Mouse (Mus musculus) CH12.LX (cell line): ENCODE data around the gene Phip. TPM values are rescaled to one million over a fixed set of nuclear protein-coding genes. Genes with fewer than 3 reads are reported as not detected.

ENCODE experiments used
- DNase-seq: peaks from one replicate; pipeline ENCODE4 v3.0.0-alpha.2; 2013; ENCODE audit errors: extremely low read depth
- H3K27ac ChIP-seq: 2 replicates; pipeline ENCODE4 v1.5.1; 2012; ENCODE audit warnings: low read depth, mild to moderate bottlenecking, control low read depth, moderate library complexity; ENCODE audit not compliant: insufficient read depth
- H3K27me3 ChIP-seq: replicated peaks from 2 replicates; pipeline ENCODE3; 2012; ENCODE audit warnings: inconsistent platforms
- H3K36me3 ChIP-seq, 2 experiments: replicated peaks in 1 of 2; 2 replicates each; pipeline versions ENCODE3 to v1.6.1; 2012; ENCODE audit warnings: inconsistent platforms in 1 of 2, low read length in 1 of 2, mild to moderate bottlenecking in 1 of 2, mixed read lengths in 1 of 2, moderate library complexity in 1 of 2; ENCODE audit not compliant: control insufficient read depth in 1 of 2, insufficient read depth in 1 of 2
- H3K4me1 ChIP-seq, 2 experiments: 2 replicates each; pipeline ENCODE4 v1.6.1; 2012; ENCODE audit warnings: inconsistent platforms in 1 of 2, moderate library complexity in 1 of 2; ENCODE audit not compliant: insufficient read depth in 2 of 2, control insufficient read depth in 1 of 2
- H3K4me2 ChIP-seq: 2 replicates; pipeline ENCODE4 v1.6.1; 2012; ENCODE audit warnings: low read depth, mild to moderate bottlenecking, control low read depth; ENCODE audit not compliant: poor library complexity, insufficient read depth, severe bottlenecking
- H3K4me3 ChIP-seq, 3 experiments: fragments of 150-350 bp in 1 of 3; sonication (generic) in 1 of 3; replicated peaks in 1 of 3; 2 replicates each; pipeline versions ENCODE3 to v1.5.1; 2011 to 2012; ENCODE audit warnings: low read depth in 2 of 3, low read length in 2 of 3, mild to moderate bottlenecking in 2 of 3, moderate library complexity in 2 of 3, control low read depth in 1 of 3, improper control_type of control experiment in 1 of 3, inconsistent platforms in 1 of 3, mixed read lengths in 1 of 3; ENCODE audit not compliant: poor library complexity in 1 of 3
- H3K79me2 ChIP-seq: replicated peaks from 2 replicates; pipeline ENCODE4 v1.6.1; 2012; ENCODE audit warnings: mild to moderate bottlenecking, moderate library complexity; ENCODE audit not compliant: control insufficient read depth, poor library complexity, insufficient read depth, severe bottlenecking; ENCODE audit errors: extremely low read depth
- H3K9ac ChIP-seq: 2 replicates; pipeline ENCODE4 v1.6.1; 2012; ENCODE audit warnings: low read depth, mild to moderate bottlenecking, control low read depth, moderate library complexity; ENCODE audit not compliant: insufficient read depth
- H3K9me3 ChIP-seq: replicated peaks from 2 replicates; pipeline ENCODE3; 2012; ENCODE audit warnings: low read length, inconsistent platforms, mixed read lengths
- BHLHE40 ChIP-seq: IDR thresholded peaks from 2 replicates; pipeline ENCODE4 v1.6.1; 2011; ENCODE audit warnings: mild to moderate bottlenecking, low read depth, low read length, improper control_type of control experiment
- CHD1 ChIP-seq: IDR thresholded peaks from 2 replicates; pipeline ENCODE4 v1.6.1; 2012; ENCODE audit warnings: low read depth, low read length, improper control_type of control experiment, inconsistent platforms
- CHD2 ChIP-seq: IDR thresholded peaks from 2 replicates; pipeline ENCODE4 v1.6.1; 2011; ENCODE audit warnings: low read length, improper control_type of control experiment
- CTCF ChIP-seq, 2 experiments: IDR thresholded peaks in 1 of 2; conservative IDR thresholded peaks in 1 of 2; 2 replicates each; pipeline ENCODE4 v1.5.1; 2011 to 2012; ENCODE audit warnings: low read depth in 2 of 2, low read length in 2 of 2, improper control_type of control experiment in 1 of 2, inconsistent platforms in 1 of 2, mild to moderate bottlenecking in 1 of 2, moderate library complexity in 1 of 2
- E2F4 ChIP-seq: IDR thresholded peaks from 2 replicates; pipeline ENCODE4 v1.6.1; 2011; ENCODE audit warnings: low read depth, low read length, improper control_type of control experiment; ENCODE audit not compliant: insufficient replicate concordance
- ELF1 ChIP-seq: IDR thresholded peaks from 2 replicates; pipeline ENCODE4 v1.6.1; 2014; ENCODE audit warnings: low read depth, mild to moderate bottlenecking, inconsistent platforms, low read length, improper control_type of control experiment
- EP300 ChIP-seq: IDR thresholded peaks from 2 replicates; pipeline ENCODE4 v1.6.1; 2011; ENCODE audit warnings: low read length, improper control_type of control experiment
- ETS1 ChIP-seq: conservative IDR thresholded peaks from 2 replicates; pipeline ENCODE4 v1.6.1; 2012; ENCODE audit warnings: low read depth, mild to moderate bottlenecking, inconsistent platforms, low read length, improper control_type of control experiment, moderate library complexity
- GABPA ChIP-seq: IDR thresholded peaks from 2 replicates; pipeline ENCODE4 v1.6.1; 2012; ENCODE audit warnings: low read depth, low read length, improper control_type of control experiment, inconsistent platforms; ENCODE audit not compliant: insufficient replicate concordance
- HCFC1 ChIP-seq: IDR thresholded peaks from 2 replicates; pipeline ENCODE4 v1.6.1; 2012; ENCODE audit warnings: low read depth, mild to moderate bottlenecking, inconsistent platforms, low read length, improper control_type of control experiment
- IRF4 ChIP-seq: IDR thresholded peaks from 2 replicates; pipeline ENCODE4 v1.6.1; 2014; ENCODE audit warnings: low read depth, mild to moderate bottlenecking, inconsistent platforms, low read length, improper control_type of control experiment
- JUN ChIP-seq: IDR thresholded peaks from 2 replicates; pipeline ENCODE4 v1.6.1; 2011; ENCODE audit warnings: low read depth, mild to moderate bottlenecking, low read length, improper control_type of control experiment, moderate library complexity; ENCODE audit not compliant: insufficient read depth
- JUND ChIP-seq: conservative IDR thresholded peaks from 2 replicates; pipeline ENCODE4 v1.6.1; 2011; ENCODE audit warnings: low read depth, low read length, improper control_type of control experiment
- KAT2A ChIP-seq: IDR thresholded peaks from 2 replicates; pipeline ENCODE4 v1.6.1; 2012; ENCODE audit warnings: low read length, improper control_type of control experiment, inconsistent platforms; ENCODE audit not compliant: insufficient replicate concordance
- MAFK ChIP-seq: IDR thresholded peaks from 2 replicates; pipeline ENCODE4 v1.6.1; 2011; ENCODE audit warnings: low read length, improper control_type of control experiment; ENCODE audit not compliant: insufficient replicate concordance
- MAX ChIP-seq: IDR thresholded peaks from 2 replicates; pipeline ENCODE4 v1.6.1; 2011; ENCODE audit warnings: low read length, improper control_type of control experiment
- MAZ ChIP-seq: IDR thresholded peaks from 2 replicates; pipeline ENCODE4 v1.6.1; 2012; ENCODE audit warnings: low read depth, mild to moderate bottlenecking, inconsistent platforms, low read length, improper control_type of control experiment, moderate library complexity
- MXI1 ChIP-seq: IDR thresholded peaks from 2 replicates; pipeline ENCODE4 v1.6.1; 2011; ENCODE audit warnings: mild to moderate bottlenecking, low read depth, low read length, improper control_type of control experiment
- MYC ChIP-seq: IDR thresholded peaks from 2 replicates; pipeline ENCODE4 v1.6.1; 2011; ENCODE audit warnings: low read depth, mild to moderate bottlenecking, improper control_type of control experiment, low read length
- NELFE ChIP-seq: IDR thresholded peaks from 2 replicates; pipeline ENCODE4 v1.6.1; 2011; ENCODE audit warnings: low read depth, low read length, improper control_type of control experiment
- NRF1 ChIP-seq: IDR thresholded peaks from 2 replicates; pipeline ENCODE4 v1.6.1; 2014; ENCODE audit warnings: low read depth, mild to moderate bottlenecking, inconsistent platforms, low read length, improper control_type of control experiment, moderate library complexity
- PAX5 ChIP-seq: IDR thresholded peaks from 2 replicates; pipeline ENCODE4 v1.6.1; 2012; ENCODE audit warnings: low read length, inconsistent platforms, mixed read lengths
- POLR2A ChIP-seq: IDR thresholded peaks from 2 replicates; pipeline ENCODE4 v1.6.1; 2011; ENCODE audit warnings: low read depth, mild to moderate bottlenecking, improper control_type of control experiment, low read length
- POLR2AphosphoS2 ChIP-seq: IDR thresholded peaks from 2 replicates; pipeline ENCODE4 v1.6.1; 2011; ENCODE audit warnings: low read depth, low read length, improper control_type of control experiment
- RAD21 ChIP-seq: IDR thresholded peaks from 2 replicates; pipeline ENCODE4 v1.6.1; 2011; ENCODE audit warnings: low read depth, mild to moderate bottlenecking, low read length, improper control_type of control experiment, moderate library complexity
- RCOR1 ChIP-seq: conservative IDR thresholded peaks from 2 replicates; pipeline ENCODE4 v1.6.1; 2012; ENCODE audit warnings: low read depth, mild to moderate bottlenecking, inconsistent platforms, low read length, improper control_type of control experiment
- SIN3A ChIP-seq: IDR thresholded peaks from 2 replicates; pipeline ENCODE4 v1.6.1; 2012; ENCODE audit warnings: low read length, improper control_type of control experiment, inconsistent platforms
- SMC3 ChIP-seq: IDR thresholded peaks from 2 replicates; pipeline ENCODE4 v1.6.1; 2011; ENCODE audit warnings: low read depth, low read length, improper control_type of control experiment
- TBP ChIP-seq: conservative IDR thresholded peaks from 2 replicates; pipeline ENCODE4 v1.6.1; 2011; ENCODE audit warnings: low read depth, low read length, improper control_type of control experiment
- TCF12 ChIP-seq: IDR thresholded peaks from 2 replicates; pipeline ENCODE4 v1.6.1; 2014; ENCODE audit warnings: low read depth, mild to moderate bottlenecking, inconsistent platforms, low read length, improper control_type of control experiment
- UBTF ChIP-seq: IDR thresholded peaks from 2 replicates; pipeline ENCODE4 v1.6.1; 2012; ENCODE audit warnings: low read depth, mild to moderate bottlenecking, inconsistent platforms, low read length, improper control_type of control experiment, moderate library complexity
- USF1 ChIP-seq: IDR thresholded peaks from 2 replicates; pipeline ENCODE4 v1.6.1; 2014; ENCODE audit warnings: low read depth, mild to moderate bottlenecking, inconsistent platforms, low read length, improper control_type of control experiment
- USF2 ChIP-seq: conservative IDR thresholded peaks from 2 replicates; pipeline ENCODE4 v1.6.1; 2011; ENCODE audit warnings: low read depth, low read length, improper control_type of control experiment
- ZC3H11A ChIP-seq: IDR thresholded peaks from 2 replicates; pipeline ENCODE4 v1.6.1; 2012; ENCODE audit warnings: low read depth, mild to moderate bottlenecking, inconsistent platforms, low read length, improper control_type of control experiment
- ZKSCAN1 ChIP-seq: IDR thresholded peaks from 2 replicates; pipeline ENCODE4 v1.6.1; 2012; ENCODE audit warnings: low read depth, inconsistent platforms, low read length, improper control_type of control experiment, borderline replicate concordance
- ZMIZ1 ChIP-seq: IDR thresholded peaks from 2 replicates; pipeline ENCODE4 v1.6.1; 2012; ENCODE audit warnings: low read depth, mild to moderate bottlenecking, inconsistent platforms, low read length, improper control_type of control experiment
- ZNF384 ChIP-seq: IDR thresholded peaks from 2 replicates; pipeline ENCODE4 v1.6.1; 2012; ENCODE audit warnings: low read depth, low read length, improper control_type of control experiment, inconsistent platforms
- dilution Hi-C: fragments of 300-500 bp; cut with MboI; formaldehyde crosslinking; loops from 2 replicates; pipeline ENCODE4 v1.14.3; 2020; ENCODE audit warnings: low sequenced_read_pairs; ENCODE audit not compliant: extremely low pct_unique_long_range_greater_than_20kb, extremely low pct_ligation_motif_present
- in situ Hi-C: fragments of 300-500 bp; cut with MboI; formaldehyde crosslinking; loops from 3 replicates; pipeline ENCODE4 v1.14.3; 2019; ENCODE audit warnings: low sequenced_read_pairs, low pct_ligation_motif_present, low pct_unique_long_range_greater_than_20kb, mixed read lengths
- polyA plus RNA-seq: library from polyadenylated mRNA; unstranded; fragments of >175 nt; gene quantifications from 2 replicates; pipeline ENCODE4 v1.2.1, GENCODE M21; 2012; ENCODE audit warnings: low read depth; ENCODE audit not compliant: insufficient read length
- total RNA-seq, 2 experiments: library from RNA; depleted of rRNA; stranded (reverse); fragments of 300-350 nt in 1 of 2; fragments of >200 nt in 1 of 2; gene quantifications; 2 replicates each; pipeline ENCODE4 v1.2.3; 2012 to 2014

The Phip gene
- total RNA-seq (2012; rRNA removed) (28.8 and 32.7 TPM in 2 replicates), total RNA-seq (2014; rRNA removed) (29.8 and 36.9 TPM in 2 replicates), polyA plus RNA-seq (24.1 and 24.3 TPM in 2 replicates)

- H3K4me1 ChIP-seq, result peaks cover 0 to 16% of the 10 kb centered on the region in 2 experiments; a peak in 2 of 4 replicates
- peaks cover under 1 to 5% of the 10 kb centered on the region in 2 experiments for H3K36me3 ChIP-seq
- H3K79me2 ChIP-seq, result peaks cover 31% of the 10 kb centered on the region
- dilution Hi-C loops, result no loop called here
- H3K27me3 ChIP-seq, result no peaks in the 10 kb centered on the region
- no peaks in the 10 kb centered on the region for H3K9me3 ChIP-seq
- peak within 1 kb of the TSS; percentile 18; the same call in 1 of the 2 replicates for H3K4me2 ChIP-seq
- peak; percentile 87 for DNase-seq
- in situ Hi-C loops, result loop anchor here (10.0 kb wide), 1 partner anchor 139 kb away; no protein-coding TSS in a partner anchor
- H3K9ac ChIP-seq, result peak within 1 kb of the TSS; percentile 84
- H3K27ac ChIP-seq, result peak within 1 kb of the TSS; percentile 94
- peak within 1 kb of the TSS; percentile 77 to 79 (median 77) for H3K4me3 ChIP-seq
- peak; percentile 63; the same call in 1 of the 2 replicates for TF ChIP-seq HCFC1
- no peak for TF ChIP-seq RAD21
- TF ChIP-seq MXI1, result peak; percentile 74
- peak; percentile 90 for TF ChIP-seq ZNF384
- peak; percentile 85 for TF ChIP-seq TCF12
- TF ChIP-seq SIN3A, result peak; percentile 59; the same call in 1 of the 2 replicates
- no peak for TF ChIP-seq E2F4
- TF ChIP-seq JUND, result no peak
- TF ChIP-seq NELFE, result peak; percentile 80
- no peak for TF ChIP-seq CTCF (conservative IDR thresholded peaks at IDR 0.05 in 1 of 2, IDR thresholded peaks at IDR 0.05 in 1 of 2; ENCODE audit: low read depth in 2 of 2, low read length in 2 of 2)
- TF ChIP-seq POLR2AphosphoS2, result peak; percentile 77
- TF ChIP-seq MAX, result peak; percentile 80
- TF ChIP-seq POLR2A, result peak; percentile 79
- TF ChIP-seq JUN, result no peak
- TF ChIP-seq MAZ, result peak; percentile 87; the same call in 1 of the 2 replicates
- TF ChIP-seq TBP, result peak; percentile 83; the same call in 1 of the 2 replicates
- no peak for TF ChIP-seq CHD1
- TF ChIP-seq ZKSCAN1, result peak; percentile 32; the same call in 1 of the 2 replicates
- TF ChIP-seq USF2, result no peak
- peak; percentile 45; the same call in 1 of the 2 replicates for TF ChIP-seq NRF1
- 0 out of 2 replicates have a peak, but pooled peaks have one; percentile 29 for TF ChIP-seq MAFK
- no peak for TF ChIP-seq GABPA
- no peak for TF ChIP-seq USF1
- peak; percentile 94 for TF ChIP-seq KAT2A
- peak; percentile 81 for TF ChIP-seq ZMIZ1
- peak; percentile 52; the same call in 1 of the 2 replicates for TF ChIP-seq IRF4
- TF ChIP-seq PAX5, result no peak
- no peak for TF ChIP-seq ZC3H11A
- peak; percentile 80 for TF ChIP-seq BHLHE40
- peak; percentile 56; the same call in 1 of the 2 replicates for TF ChIP-seq RCOR1
- no peak for TF ChIP-seq EP300
- peak; percentile 84 for TF ChIP-seq CHD2
- 0 out of 2 replicates have a peak, but pooled peaks have one; percentile 13 for TF ChIP-seq ETS1
- peak; percentile 93; the same call in 1 of the 2 replicates for TF ChIP-seq UBTF
- peak; percentile 86; the same call in 1 of the 2 replicates for TF ChIP-seq MYC
- peak; percentile 12; the same call in 1 of the 2 replicates for TF ChIP-seq SMC3
- no peak for TF ChIP-seq ELF1
Observed at GRCm38 (mm10) chr9:82975342-82976215, at the start of gene Phip. Phip (minus strand) TSS chr9:82975516.
